Mouse (Mus musculus) forebrain, embryonic 15.5 days (tissue): ENCODE data around the gene Agpat1. TPM values are rescaled to one million over a fixed set of nuclear protein-coding genes. Genes with fewer than 3 reads are reported as not detected.

Experiments used
- ATAC-seq: fragments of 200-750 bp; cut with Nextera tagmentation; replicated peaks from 2 replicates; pipeline ENCODE4 v1.8.0; 2017; ENCODE audit warnings: mild to moderate bottlenecking, moderate TSS enrichment, moderate library complexity
- H3K27ac ChIP-seq: fragments of 300-500 bp; sonication (generic); replicated peaks from 2 replicates; pipeline ENCODE4 v1.5.1; 2015; ENCODE audit warnings: mild to moderate bottlenecking, inconsistent platforms
- H3K27me3 ChIP-seq: fragments of 300-500 bp; sonication (generic); 2 replicates; pipeline ENCODE4 v1.6.1; 2015; ENCODE audit warnings: inconsistent platforms
- H3K36me3 ChIP-seq: fragments of 300-500 bp; sonication (generic); 2 replicates; pipeline ENCODE4 v1.6.1; 2015; ENCODE audit warnings: mild to moderate bottlenecking, inconsistent platforms
- H3K4me1 ChIP-seq: fragments of 300-500 bp; sonication (generic); 2 replicates; pipeline ENCODE4 v1.6.1; 2015; ENCODE audit warnings: inconsistent platforms
- H3K4me2 ChIP-seq: fragments of 300-500 bp; sonication (generic); replicated peaks from 2 replicates; pipeline ENCODE4 v1.6.1; 2015; ENCODE audit warnings: mild to moderate bottlenecking, inconsistent platforms
- H3K4me3 ChIP-seq: fragments of 300-500 bp; sonication (generic); 2 replicates; pipeline ENCODE4 v1.5.1; 2015; ENCODE audit warnings: mild to moderate bottlenecking, inconsistent platforms
- H3K9ac ChIP-seq: fragments of 300-500 bp; sonication (generic); replicated peaks from 2 replicates; pipeline ENCODE4 v1.6.1; 2015; ENCODE audit warnings: mild to moderate bottlenecking, inconsistent platforms
- H3K9me3 ChIP-seq: fragments of 300-500 bp; sonication (generic); 2 replicates; pipeline ENCODE4 v1.6.1; 2016; ENCODE audit warnings: inconsistent platforms
- WGBS: fragments of 180-500 bp; shearing (Covaris S2); methylation state at CpG from one replicate; pipeline ENCODE4 v1.1.7; 2015; ENCODE audit warnings: mixed read lengths; 5-methylcytosine and 5-hydroxymethylcytosine counted together
- polyA plus RNA-seq: library from polyadenylated mRNA; unstranded; fragments of >200 nt; fragmentation: Nextera tagmentation; extraction: Ambion mirVana; gene quantifications from 2 replicates; pipeline ENCODE4 v1.2.1, GENCODE M21; 2015

Agpat1 gene
- polyA plus RNA-seq, 1 experiment from 2014 or later, result 89.2 TPM

GRCm38 (mm10) chr17:34613830-34614229, 9.8 kb downstream of the Agpat1 start:
- peaks cover under 1% of the 10 kb centered on the region for H3K4me1 ChIP-seq
- no peak overlapping the region for H3K9ac ChIP-seq
- H3K27ac ChIP-seq, result no peak overlapping the region
- no peaks in the 10 kb centered on the region for H3K9me3 ChIP-seq
- 88% methylated on average over 10 of the region's 10 CpGs for WGBS
- H3K36me3 ChIP-seq, result peaks cover 55% of the 10 kb centered on the region
- 0 out of 2 replicates have a peak, but pooled peaks have one; percentile 1 for ATAC-seq
- H3K27me3 ChIP-seq, result no peaks in the 10 kb centered on the region
- H3K4me3 ChIP-seq, result no peak overlapping the region
- no peak overlapping the region for H3K4me2 ChIP-seq

GRCm38 (mm10) chr17:34615871-34616270, 11.8 kb downstream of the Agpat1 start, which contains the start of gene Egfl8:
Egfl8 (minus strand) TSS chr17:34615971.
- Histone ChIP-seq H3K4me1 (no peaks in the 10 kb centered on the region), H3K27ac (no peak within 1 kb of the TSS), H3K36me3 (peaks cover 56% of the 10 kb centered on the region), H3K27me3 (no peaks in the 10 kb centered on the region), H3K9ac (no peak within 1 kb of the TSS), H3K9me3 (no peaks in the 10 kb centered on the region), H3K4me3 (no peak within 1 kb of the TSS), H3K4me2 (no peak within 1 kb of the TSS)
- ATAC-seq, result no peak
- WGBS, result 76% methylated on average over 6 of the region's 6 CpGs

GRCm38 (mm10) chr17:34618999-34619398, 14.9 kb downstream of the Agpat1 start:
- Histone ChIP-seq H3K4me1 (no peaks in the 10 kb centered on the region), H3K9me3 (no peaks in the 10 kb centered on the region), H3K4me2 (no peak overlapping the region), H3K27me3 (no peaks in the 10 kb centered on the region), H3K4me3 (no peak overlapping the region), H3K36me3 (peaks cover 44% of the 10 kb centered on the region), H3K27ac (no peak overlapping the region), H3K9ac (no peak overlapping the region)
- WGBS, result 10% methylated on average over 6 of the region's 6 CpGs
- ATAC-seq, result no peak

- peaks cover 35% of the 10 kb centered on the region for H3K36me3 ChIP-seq
- no peaks in the 10 kb centered on the region for H3K9me3 ChIP-seq
- WGBS, result over 99% methylated on average over 8 of the region's 8 CpGs
- no peak overlapping the region for H3K27ac ChIP-seq
- H3K4me2 ChIP-seq, result no peak overlapping the region
- no peak overlapping the region for H3K9ac ChIP-seq
- H3K4me1 ChIP-seq, result peaks cover 4% of the 10 kb centered on the region
- no peaks in the 10 kb centered on the region for H3K27me3 ChIP-seq
- ATAC-seq, result no peak
- H3K4me3 ChIP-seq, result no peak overlapping the region
Measured at GRCm38 (mm10) chr17:34621006-34621405, 16.9 kb downstream of the Agpat1 start.

GRCm38 (mm10) chr17:34623161-34623560, 19.1 kb downstream of the Agpat1 start:
- Histone ChIP-seq H3K4me3 (no peak overlapping the region), H3K9me3 (no peaks in the 10 kb centered on the region), H3K4me1 (peaks cover 18% of the 10 kb centered on the region), H3K9ac (no peak overlapping the region), H3K27me3 (no peaks in the 10 kb centered on the region), H3K36me3 (peaks cover 24% of the 10 kb centered on the region), H3K4me2 (no peak overlapping the region), H3K27ac (no peak overlapping the region)
- no peak for ATAC-seq
- 87% methylated on average over 9 of the region's 9 CpGs for WGBS

GRCm38 (mm10) chr17:34624981-34625380, 20.9 kb downstream of the Agpat1 start:
- Histone ChIP-seq H3K4me2 (no peak overlapping the region), H3K36me3 (peaks cover 23% of the 10 kb centered on the region), H3K4me3 (no peak overlapping the region), H3K27ac (no peak overlapping the region), H3K9ac (no peak overlapping the region), H3K9me3 (no peaks in the 10 kb centered on the region), H3K4me1 (peaks cover 37% of the 10 kb centered on the region), H3K27me3 (peaks cover under 1% of the 10 kb centered on the region; the same call in 1 of the 2 replicates)
- WGBS, result 98% methylated on average over 3 of the region's 3 CpGs
- ATAC-seq, result no peak

GRCm38 (mm10) chr17:34626062-34626772, 22.2 kb downstream of the Agpat1 start:
- H3K36me3 ChIP-seq, result peaks cover 16% of the 10 kb centered on the region
- H3K9ac ChIP-seq, result peak overlapping the region; percentile 71
- H3K4me3 ChIP-seq, result peak overlapping the region; percentile 69
- H3K27me3 ChIP-seq, result peaks cover 8% of the 10 kb centered on the region; the same call in 1 of the 2 replicates
- 49% methylated on average over 16 of the region's 16 CpGs for WGBS
- H3K9me3 ChIP-seq, result no peaks in the 10 kb centered on the region
- H3K4me1 ChIP-seq, result peaks cover 49% of the 10 kb centered on the region
- ATAC-seq, result no peak
- H3K27ac ChIP-seq, result peak overlapping the region; percentile 87
- peak overlapping the region; percentile 96 for H3K4me2 ChIP-seq

GRCm38 (mm10) chr17:34626773-34627092, 22.7 kb downstream of the Agpat1 start:
- H3K27ac ChIP-seq, result peak overlapping the region; percentile 87
- peaks cover 54% of the 10 kb centered on the region for H3K4me1 ChIP-seq
- ATAC-seq, result peak; percentile 15
- H3K36me3 ChIP-seq, result peaks cover 14% of the 10 kb centered on the region
- no peaks in the 10 kb centered on the region for H3K9me3 ChIP-seq
- peaks cover 13% of the 10 kb centered on the region for H3K27me3 ChIP-seq
- H3K9ac ChIP-seq, result peak overlapping the region; percentile 71
- peak overlapping the region; percentile 69 for H3K4me3 ChIP-seq
- peak overlapping the region; percentile 96 for H3K4me2 ChIP-seq
- under 1% methylated on average over 18 of the region's 18 CpGs for WGBS

GRCm38 (mm10) chr17:34627093-34627942, 23.3 kb downstream of the Agpat1 start:
- peak overlapping the region; percentile 96 for H3K4me2 ChIP-seq
- H3K27me3 ChIP-seq, result peaks cover 17% of the 10 kb centered on the region
- peaks cover 60% of the 10 kb centered on the region for H3K4me1 ChIP-seq
- peak overlapping the region; percentile 71 for H3K9ac ChIP-seq
- H3K9me3 ChIP-seq, result no peaks in the 10 kb centered on the region
- WGBS, result under 1% methylated on average over 45 of the region's 45 CpGs
- H3K36me3 ChIP-seq, result peaks cover 8% of the 10 kb centered on the region
- peak overlapping the region; percentile 69 for H3K4me3 ChIP-seq
- H3K27ac ChIP-seq, result peak overlapping the region; percentile 87
- peak; percentile 70 for ATAC-seq

GRCm38 (mm10) chr17:34627943-34628643, 24.0 kb downstream of the Agpat1 start, which contains the start of gene Ppt2:
Ppt2 (minus strand) TSS chr17:34628510.
- WGBS, result 6% methylated on average over 29 of the region's 29 CpGs
- peak; percentile 4; the same call in 1 of the 2 replicates for ATAC-seq
- peak within 1 kb of the TSS; percentile 71 for H3K9ac ChIP-seq
- peak within 1 kb of the TSS; percentile 96 for H3K4me2 ChIP-seq
- H3K4me1 ChIP-seq, result peaks cover 62% of the 10 kb centered on the region
- H3K36me3 ChIP-seq, result 0 out of 2 replicates have a peak, but pooled peaks cover under 1% of the 10 kb centered on the region
- H3K4me3 ChIP-seq, result peak within 1 kb of the TSS; percentile 69
- H3K27me3 ChIP-seq, result peaks cover 19% of the 10 kb centered on the region
- H3K27ac ChIP-seq, result peak within 1 kb of the TSS; percentile 87
- no peaks in the 10 kb centered on the region for H3K9me3 ChIP-seq

- Histone ChIP-seq H3K36me3 (no peaks in the 10 kb centered on the region), H3K27me3 (peaks cover 19% of the 10 kb centered on the region), H3K4me3 (peak overlapping the region; percentile 69), H3K9me3 (no peaks in the 10 kb centered on the region), H3K9ac (peak overlapping the region; percentile 71; the same call in 1 of the 2 replicates), H3K27ac (peak overlapping the region; percentile 87), H3K4me2 (peak overlapping the region; percentile 96), H3K4me1 (peaks cover 62% of the 10 kb centered on the region)
- 17% methylated on average over 5 of the region's 5 CpGs for WGBS
- ATAC-seq, result no peak
Measured at GRCm38 (mm10) chr17:34628644-34628967, 24.5 kb downstream of the Agpat1 start.
